Mouse (Mus musculus) lung, embryonic 15.5 days (tissue): ENCODE results near the gene Coro2a. TPM values are rescaled to one million over a fixed set of nuclear protein-coding genes. Genes with fewer than 3 reads are reported as not detected.
A peak's percentile ranks its signal among the peaks of the same experiment; 100 is the strongest.

ENCODE experiments used
- ATAC-seq: fragments of 200-750 bp; cut with Nextera tagmentation; 2 replicates; pipeline ENCODE4 v1.8.0; 2017; ENCODE audit warnings: moderate number of reproducible peaks, borderline replicate concordance; ENCODE audit not compliant: low FRiP score, low TSS enrichment; ENCODE audit errors: extremely low read depth
- H3K27ac ChIP-seq: fragments of 300-500 bp; sonication (generic); 2 replicates; pipeline ENCODE4 v1.5.1; 2015; ENCODE audit warnings: moderate library complexity, mild to moderate bottlenecking, inconsistent platforms
- H3K27me3 ChIP-seq: fragments of 300-500 bp; sonication (generic); 2 replicates; pipeline ENCODE4 v1.6.1; 2015; ENCODE audit warnings: inconsistent platforms
- H3K36me3 ChIP-seq: fragments of 300-500 bp; sonication (generic); 2 replicates; pipeline ENCODE4 v1.6.1; 2015; ENCODE audit warnings: inconsistent platforms
- H3K4me1 ChIP-seq: fragments of 300-500 bp; sonication (generic); 2 replicates; pipeline ENCODE4 v1.6.1; 2015; ENCODE audit warnings: inconsistent platforms
- H3K4me2 ChIP-seq: fragments of 300-500 bp; sonication (generic); 2 replicates; pipeline ENCODE4 v1.6.1; 2015; ENCODE audit warnings: inconsistent platforms, mild to moderate bottlenecking, moderate library complexity
- H3K4me3 ChIP-seq: fragments of 300-500 bp; sonication (generic); 2 replicates; pipeline ENCODE4 v1.5.1; 2015; ENCODE audit warnings: mild to moderate bottlenecking, inconsistent platforms
- H3K9ac ChIP-seq: fragments of 300-500 bp; sonication (generic); 2 replicates; pipeline ENCODE4 v1.6.1; 2015; ENCODE audit warnings: inconsistent platforms
- H3K9me3 ChIP-seq: fragments of 300-500 bp; sonication (generic); 2 replicates; pipeline ENCODE4 v1.6.1; 2016; ENCODE audit warnings: inconsistent platforms
- whole genome bisulfite sequencing: fragments of 180-500 bp; shearing (Covaris S2); methylation state at CpG from one replicate; pipeline ENCODE4 v1.1.7; 2015; 5-methylcytosine and 5-hydroxymethylcytosine counted together
- polyA plus RNA-seq: library from polyadenylated mRNA; unstranded; fragments of >200 nt; fragmentation: Nextera tagmentation; extraction: Ambion mirVana; gene quantifications from 2 replicates; pipeline ENCODE4 v1.2.1, GENCODE M21; 2015

The Coro2a gene
- polyA plus RNA-seq, 1 experiment from 2014 or later, result 5.3 TPM

GRCm38 (mm10) chr4:46565393-46565955 lies 36.5 kb downstream of the Coro2a start:
- Histone ChIP-seq H3K4me2 (no peak overlapping the region), H3K4me3 (no peak overlapping the region), H3K27ac (no peak overlapping the region), H3K9ac (no peak overlapping the region), H3K36me3 (no peaks in the 10 kb centered on the region), H3K9me3 (no peaks in the 10 kb centered on the region), H3K4me1 (no peaks in the 10 kb centered on the region), H3K27me3 (no peaks in the 10 kb centered on the region)
- WGBS, result 87% methylated on average over 4 of the region's 4 CpGs
- ATAC-seq, result no peak

DNA sequence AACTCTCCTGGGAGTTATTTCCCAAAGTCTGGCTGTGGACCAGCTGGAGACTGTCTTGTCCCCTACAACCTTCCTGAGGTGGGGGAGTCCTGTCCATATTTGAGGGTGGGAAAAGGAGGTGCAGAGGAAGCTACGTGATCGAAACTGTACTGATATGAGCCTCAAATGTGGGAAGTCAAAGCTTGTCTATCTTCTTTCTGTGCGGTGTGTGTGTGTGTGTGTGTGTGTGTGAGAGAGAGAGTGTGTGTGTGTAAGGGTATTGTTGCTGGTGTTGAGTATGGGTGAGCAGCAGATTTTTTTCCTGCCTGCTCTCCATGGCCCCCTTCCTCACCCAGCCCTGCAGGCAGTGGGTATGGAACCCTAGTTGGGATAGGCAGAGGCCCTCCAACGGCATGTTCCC lies 37.8 kb downstream of the Coro2a start:
- no peaks in the 10 kb centered on the region for H3K36me3 ChIP-seq
- no peak overlapping the region for H3K4me2 ChIP-seq
- H3K4me1 ChIP-seq, result no peaks in the 10 kb centered on the region
- H3K27me3 ChIP-seq, result no peaks in the 10 kb centered on the region
- no peaks in the 10 kb centered on the region for H3K9me3 ChIP-seq
- no peak overlapping the region for H3K9ac ChIP-seq
- no peak for ATAC-seq
- H3K4me3 ChIP-seq, result no peak overlapping the region
- no peak overlapping the region for H3K27ac ChIP-seq
- 85% methylated on average over 4 of the region's 4 CpGs for WGBS

DNA sequence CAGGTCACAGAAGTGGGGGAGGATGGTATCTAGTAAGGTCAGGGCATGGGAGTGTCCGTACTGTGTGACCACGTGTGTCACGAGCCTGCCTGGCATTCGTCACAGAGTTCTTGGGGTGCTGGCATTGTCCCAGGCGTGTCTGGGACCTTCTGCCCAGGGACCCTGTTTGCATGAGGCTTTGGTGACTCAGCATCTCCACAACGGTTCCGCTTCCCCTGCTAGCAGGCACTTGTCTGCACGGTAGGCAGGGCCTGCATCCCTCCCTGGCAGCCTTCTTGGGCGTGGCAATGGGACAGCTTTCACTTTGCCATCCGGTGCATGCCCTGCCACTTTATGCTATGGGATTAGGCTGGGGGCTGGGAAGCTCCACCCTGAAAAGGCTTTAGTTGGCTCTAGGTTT lies 38.2 kb downstream of the Coro2a start:
- Histone ChIP-seq H3K27me3 (no peaks in the 10 kb centered on the region), H3K9me3 (no peaks in the 10 kb centered on the region), H3K4me3 (no peak overlapping the region), H3K36me3 (no peaks in the 10 kb centered on the region), H3K4me1 (no peaks in the 10 kb centered on the region), H3K27ac (no peak overlapping the region), H3K9ac (no peak overlapping the region), H3K4me2 (no peak overlapping the region)
- 64% methylated on average over 10 of the region's 10 CpGs for WGBS
- ATAC-seq, result 0 out of 2 replicates have a peak, but pooled peaks have one; percentile 39

GRCm38 (mm10) chr4:46562841-46563240 lies 39.2 kb downstream of the Coro2a start:
- no peak for ATAC-seq
- H3K4me3 ChIP-seq, result no peak overlapping the region
- no peaks in the 10 kb centered on the region for H3K4me1 ChIP-seq
- no peak overlapping the region for H3K4me2 ChIP-seq
- H3K27ac ChIP-seq, result no peak overlapping the region
- H3K27me3 ChIP-seq, result no peaks in the 10 kb centered on the region
- no peaks in the 10 kb centered on the region for H3K36me3 ChIP-seq
- no peak overlapping the region for H3K9ac ChIP-seq
- 94% methylated on average over 14 of the region's 14 CpGs for WGBS
- H3K9me3 ChIP-seq, result no peaks in the 10 kb centered on the region

DNA sequence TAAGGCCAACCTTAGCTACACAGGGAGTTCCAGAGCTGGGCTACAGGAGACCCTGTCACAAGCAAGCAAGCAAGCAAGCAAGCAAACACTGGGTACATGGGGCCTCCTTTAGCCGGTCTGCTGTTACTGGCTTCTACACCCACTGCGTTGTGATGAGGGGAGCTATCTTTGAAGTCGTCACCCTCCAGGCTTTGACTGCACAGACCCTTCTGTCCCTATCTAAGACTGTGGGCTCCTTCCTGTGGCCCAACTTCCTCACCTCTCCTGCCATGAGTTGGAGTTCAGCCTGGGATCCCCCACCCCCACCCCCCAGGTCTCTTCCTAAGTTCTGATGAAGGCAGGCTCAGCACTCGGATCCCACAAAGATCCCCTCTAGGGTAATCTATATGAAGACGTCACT lies 40.0 kb downstream of the Coro2a start:
- H3K27me3 ChIP-seq, result no peaks in the 10 kb centered on the region
- H3K4me1 ChIP-seq, result no peaks in the 10 kb centered on the region
- H3K4me2 ChIP-seq, result no peak overlapping the region
- ATAC-seq, result no peak
- H3K9ac ChIP-seq, result no peak overlapping the region
- no peaks in the 10 kb centered on the region for H3K36me3 ChIP-seq
- H3K4me3 ChIP-seq, result no peak overlapping the region
- no peak overlapping the region for H3K27ac ChIP-seq
- 63% methylated on average over 5 of the region's 5 CpGs for WGBS
- no peaks in the 10 kb centered on the region for H3K9me3 ChIP-seq

- Histone ChIP-seq H3K4me2 (no peak overlapping the region), H3K36me3 (no peaks in the 10 kb centered on the region), H3K9me3 (no peaks in the 10 kb centered on the region), H3K9ac (no peak overlapping the region), H3K4me3 (no peak overlapping the region), H3K4me1 (no peaks in the 10 kb centered on the region), H3K27me3 (no peaks in the 10 kb centered on the region), H3K27ac (no peak overlapping the region)
- WGBS, result 73% methylated on average over 14 of the region's 14 CpGs
- no peak for ATAC-seq
These were observed 41.8 kb downstream of the Coro2a start for GRCm38 (mm10) chr4:46560069-46560705.

DNA sequence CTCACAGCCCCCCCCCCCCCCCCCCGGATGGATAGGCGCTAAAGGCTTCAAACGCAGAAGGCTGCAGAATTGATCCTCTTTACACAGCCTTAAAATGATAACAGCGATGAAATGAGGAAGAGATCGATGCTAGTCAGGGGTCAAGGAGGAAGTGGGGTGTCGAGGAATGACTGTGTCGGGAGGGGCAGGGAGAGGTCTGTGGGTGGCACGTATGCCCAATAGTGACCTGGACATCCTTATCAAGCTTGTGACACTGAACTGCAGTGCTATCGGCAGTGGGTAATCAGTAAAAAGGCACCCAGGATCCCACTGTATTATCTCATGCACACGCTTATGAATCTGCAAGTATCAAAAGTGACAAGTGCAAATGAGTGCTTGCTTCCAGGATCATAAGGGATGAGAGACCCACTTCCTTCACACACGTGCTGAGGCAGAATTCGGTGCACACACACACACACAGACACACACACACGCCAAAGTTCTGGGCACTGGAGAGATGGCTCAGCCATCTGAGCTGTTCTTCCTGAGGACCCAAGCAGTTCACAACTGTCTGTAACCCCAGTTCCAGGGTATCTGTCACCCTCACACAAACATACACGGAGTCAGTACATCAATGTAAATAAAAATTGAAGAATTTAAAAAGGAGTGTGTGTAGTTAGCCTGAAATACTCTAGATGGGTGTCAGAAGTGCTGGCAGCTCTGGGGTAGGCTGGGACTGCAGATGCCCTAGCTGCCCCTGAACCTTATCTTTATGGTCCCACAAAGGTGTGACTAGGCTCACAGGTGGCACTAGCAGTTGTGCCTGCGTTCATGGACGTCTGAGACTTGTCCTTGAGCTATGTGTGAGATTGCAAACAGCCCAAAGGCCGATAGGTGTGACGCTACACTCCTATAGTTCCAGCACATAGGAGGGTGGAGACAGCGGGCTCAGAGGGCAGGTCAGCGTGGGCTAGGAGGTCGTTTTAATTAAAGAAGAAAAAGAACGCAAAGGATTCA lies 43.0 kb downstream of the Coro2a start:
- H3K27me3 ChIP-seq, result no peaks in the 10 kb centered on the region
- no peaks in the 10 kb centered on the region for H3K36me3 ChIP-seq
- H3K9me3 ChIP-seq, result no peaks in the 10 kb centered on the region
- H3K4me3 ChIP-seq, result no peak overlapping the region
- H3K9ac ChIP-seq, result no peak overlapping the region
- H3K4me2 ChIP-seq, result no peak overlapping the region
- peaks cover 2% of the 10 kb centered on the region for H3K4me1 ChIP-seq
- no peak overlapping the region for H3K27ac ChIP-seq
- ATAC-seq, result no peak
- WGBS, result 51% methylated on average over 22 of the region's 22 CpGs

GRCm38 (mm10) chr4:46556933-46557332 lies 45.1 kb downstream of the Coro2a start:
- ATAC-seq, result no peak
- no peaks in the 10 kb centered on the region for H3K9me3 ChIP-seq
- no peak overlapping the region for H3K9ac ChIP-seq
- peaks cover 8% of the 10 kb centered on the region for H3K4me1 ChIP-seq
- H3K27me3 ChIP-seq, result no peaks in the 10 kb centered on the region
- no peak overlapping the region for H3K4me2 ChIP-seq
- no peak overlapping the region for H3K4me3 ChIP-seq
- no peaks in the 10 kb centered on the region for H3K36me3 ChIP-seq
- 75% methylated on average over 3 of the region's 3 CpGs for WGBS
- no peak overlapping the region for H3K27ac ChIP-seq

DNA sequence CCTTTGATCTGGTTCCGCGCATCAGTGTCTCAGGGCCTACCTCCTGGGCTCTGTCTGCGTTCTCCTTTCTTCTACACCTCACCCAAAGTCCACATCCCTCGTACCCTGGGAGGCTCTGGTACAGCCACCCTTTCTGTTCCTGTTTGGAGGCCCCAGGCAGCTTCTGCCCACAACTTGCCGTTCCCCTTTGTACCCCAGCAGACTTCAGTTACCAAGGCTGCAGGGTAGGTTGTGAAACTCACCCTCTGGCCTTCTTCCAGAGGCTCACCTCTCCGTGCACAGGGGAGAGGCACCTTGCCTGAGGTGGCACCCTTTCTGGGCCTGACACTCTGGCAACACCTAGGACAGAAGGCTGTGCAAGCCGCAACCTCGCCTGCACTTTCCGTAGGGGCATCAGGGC lies 46.2 kb downstream of the Coro2a start:
- Histone ChIP-seq H3K27me3 (no peaks in the 10 kb centered on the region), H3K36me3 (no peaks in the 10 kb centered on the region), H3K4me2 (no peak overlapping the region), H3K4me1 (peaks cover 8% of the 10 kb centered on the region), H3K9ac (no peak overlapping the region), H3K9me3 (no peaks in the 10 kb centered on the region), H3K4me3 (no peak overlapping the region), H3K27ac (no peak overlapping the region)
- WGBS, result 79% methylated on average over 9 of the region's 9 CpGs
- ATAC-seq, result no peak

GRCm38 (mm10) chr4:46554295-46555069 lies 47.5 kb downstream of the Coro2a start:
- Histone ChIP-seq H3K27ac (peak overlapping the region; percentile 20; the same call in 1 of the 2 replicates), H3K4me2 (no peak overlapping the region), H3K27me3 (no peaks in the 10 kb centered on the region), H3K36me3 (no peaks in the 10 kb centered on the region), H3K9ac (no peak overlapping the region), H3K4me1 (peaks cover 8% of the 10 kb centered on the region), H3K9me3 (no peaks in the 10 kb centered on the region), H3K4me3 (no peak overlapping the region)
- no peak for ATAC-seq
- 78% methylated on average over 10 of the region's 10 CpGs for WGBS

- H3K4me3 ChIP-seq, result no peak overlapping the region
- H3K4me1 ChIP-seq, result peaks cover 8% of the 10 kb centered on the region
- H3K36me3 ChIP-seq, result no peaks in the 10 kb centered on the region
- 41% methylated on average over 1 of the region's 1 CpGs for WGBS
- H3K9ac ChIP-seq, result no peak overlapping the region
- ATAC-seq, result no peak
- H3K9me3 ChIP-seq, result no peaks in the 10 kb centered on the region
- peak overlapping the region; percentile 20; the same call in 1 of the 2 replicates for H3K27ac ChIP-seq
- H3K27me3 ChIP-seq, result no peaks in the 10 kb centered on the region
- H3K4me2 ChIP-seq, result no peak overlapping the region
These were observed 48.1 kb downstream of the Coro2a start for GRCm38 (mm10) chr4:46553864-46554263.
